Mouse (Mus musculus): ENCODE measurements at regions not wholly inside any gene's neighbourhood (a gene's known extent, or its start where the extent isn't known, plus 50 kb on each side); places are given as distances from the start of the nearest gene placed in this dataset.
A peak's percentile ranks its signal among the peaks of the same experiment; 100 is the strongest.

DNA sequence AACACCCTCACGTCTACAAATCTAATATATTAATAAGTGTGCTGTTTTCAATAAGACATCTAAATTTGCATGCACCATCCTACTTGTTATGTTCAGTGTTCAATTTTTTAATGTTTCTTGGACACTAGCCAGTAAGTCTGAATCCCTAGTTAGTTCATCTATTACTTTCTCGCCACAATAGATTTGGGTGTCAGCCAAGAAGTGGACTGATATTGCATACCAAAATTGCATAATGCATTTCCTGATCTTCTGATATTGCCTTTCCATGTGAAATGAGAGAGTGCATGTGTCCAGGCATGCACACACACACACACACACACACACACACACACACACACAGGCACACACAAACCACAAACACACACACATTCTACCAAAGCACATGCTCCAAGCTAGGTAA is 874.9 kb downstream of the 5730522E02Rik start:
- no peak for DNase-seq

DNA sequence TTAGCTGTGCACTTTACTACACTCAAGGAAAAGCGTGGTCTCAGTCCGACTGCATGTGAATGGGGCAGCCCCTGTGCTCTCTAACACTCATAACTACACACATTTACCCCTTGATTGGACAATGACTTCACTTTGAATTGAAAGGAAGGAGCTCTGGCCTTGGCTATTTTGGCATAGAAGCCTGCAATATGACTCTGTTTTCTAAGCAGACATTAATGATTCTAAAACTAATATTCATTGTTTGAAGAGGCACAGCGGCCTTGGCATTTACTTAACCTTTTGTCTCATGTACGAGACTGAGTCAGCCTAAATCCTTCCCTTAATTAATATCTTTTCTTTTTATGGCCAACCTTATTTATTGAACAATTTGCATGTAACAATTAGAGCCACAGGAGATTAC is 879.9 kb downstream of the 5730522E02Rik start:
- DNase-seq = peak; percentile 35 to 54

DNA sequence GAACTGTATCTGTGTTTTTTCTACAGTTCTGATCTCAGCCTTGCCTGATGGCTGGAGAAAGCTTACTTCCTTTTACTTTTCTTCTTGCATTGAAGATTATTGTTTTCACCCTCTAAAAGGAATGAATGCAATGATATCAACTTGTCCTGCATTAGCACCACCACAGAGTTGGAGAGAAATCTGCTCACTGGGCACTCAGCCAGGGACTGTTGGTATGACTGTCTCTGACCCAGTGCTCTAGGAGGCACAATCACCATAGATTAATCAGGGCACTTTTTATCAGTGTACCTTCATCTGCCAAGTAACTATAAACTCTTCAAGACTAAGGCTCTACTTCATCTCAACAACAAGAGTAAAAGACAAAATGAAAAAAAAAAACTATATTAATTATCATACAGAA is 888.1 kb downstream of the 5730522E02Rik start:
- DNase-seq = peak; percentile 70 to 73

DNA sequence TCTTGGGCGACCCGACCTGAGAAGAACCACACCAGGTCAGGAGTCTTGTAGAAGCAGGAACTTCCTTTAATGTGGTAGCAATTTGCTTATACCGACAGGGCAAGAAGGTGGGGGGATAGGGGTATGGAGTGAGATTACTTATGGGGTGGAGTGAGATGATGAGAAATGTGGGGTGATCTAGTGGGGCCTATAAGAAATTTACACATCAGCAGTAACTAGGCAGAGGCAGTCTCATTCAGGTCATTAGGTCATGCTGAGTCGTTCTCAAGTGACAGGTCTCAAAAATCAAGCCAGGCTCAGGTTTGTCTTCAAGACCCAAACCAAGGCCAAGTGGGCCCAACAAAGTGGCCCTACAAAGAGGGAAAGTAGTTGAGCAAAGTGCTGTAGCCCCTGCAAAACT is 889.1 kb downstream of the 5730522E02Rik start:
- no peak for DNase-seq

DNA sequence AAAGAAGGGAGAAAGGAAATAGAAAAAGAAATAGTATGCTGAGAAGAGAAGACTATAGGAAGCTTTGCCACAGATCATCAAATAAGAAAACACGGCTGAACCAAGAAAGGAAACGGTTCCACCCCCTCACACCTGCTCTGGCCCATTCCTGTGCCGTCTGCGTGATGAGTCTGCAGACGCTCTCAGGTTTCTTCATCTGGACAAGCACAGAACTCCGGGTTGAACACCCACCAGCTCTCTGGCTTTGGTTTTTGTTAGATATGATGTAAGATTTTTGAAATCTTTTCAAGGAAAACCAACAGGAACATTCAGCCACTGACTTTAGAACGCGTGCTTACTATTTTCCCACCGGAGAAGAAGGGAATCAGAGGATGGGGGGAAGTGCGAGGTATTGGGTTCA is 895.9 kb downstream of the 5730522E02Rik start:
- no peak for DNase-seq

DNA sequence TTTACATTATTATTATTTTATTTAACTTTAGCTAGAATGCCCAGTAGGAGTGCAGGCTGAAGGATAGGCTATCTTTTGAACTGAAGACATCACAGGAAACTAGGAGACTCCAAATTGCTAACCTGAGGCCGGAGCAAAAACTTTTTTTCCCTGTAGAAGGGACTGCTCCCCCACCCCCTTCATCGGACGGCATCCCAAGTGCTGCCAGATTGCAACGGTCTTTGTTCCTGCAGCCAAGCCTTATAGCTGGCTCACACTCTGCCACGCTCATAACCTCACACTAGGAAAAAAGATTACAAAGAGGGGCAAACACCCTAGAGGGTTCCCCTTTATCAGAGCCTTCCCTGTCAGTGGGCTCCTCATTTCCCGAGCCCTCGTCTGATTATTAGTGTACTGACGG is 896.7 kb downstream of the 5730522E02Rik start:
- no peak for DNase-seq

DNA sequence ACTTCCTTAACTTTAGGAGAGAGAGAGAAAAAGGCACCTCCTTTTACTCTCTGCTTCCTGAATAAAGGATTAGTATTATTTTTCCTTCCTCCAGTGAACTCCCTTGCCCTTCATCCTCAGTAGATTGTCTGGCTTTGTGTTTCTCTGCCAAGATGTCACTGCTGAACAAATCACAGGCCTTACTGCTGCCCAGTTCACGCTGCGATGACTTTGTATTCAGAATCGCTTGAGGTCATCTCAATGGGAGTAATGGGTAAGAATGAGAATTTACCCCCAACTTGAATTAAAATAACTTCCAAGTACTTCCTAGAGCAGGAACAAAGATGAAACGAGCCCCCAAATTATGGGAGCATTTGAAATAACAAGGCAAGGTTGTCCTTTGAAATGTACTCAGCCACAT is 897.3 kb downstream of the 5730522E02Rik start:
- no peak for DNase-seq

DNA sequence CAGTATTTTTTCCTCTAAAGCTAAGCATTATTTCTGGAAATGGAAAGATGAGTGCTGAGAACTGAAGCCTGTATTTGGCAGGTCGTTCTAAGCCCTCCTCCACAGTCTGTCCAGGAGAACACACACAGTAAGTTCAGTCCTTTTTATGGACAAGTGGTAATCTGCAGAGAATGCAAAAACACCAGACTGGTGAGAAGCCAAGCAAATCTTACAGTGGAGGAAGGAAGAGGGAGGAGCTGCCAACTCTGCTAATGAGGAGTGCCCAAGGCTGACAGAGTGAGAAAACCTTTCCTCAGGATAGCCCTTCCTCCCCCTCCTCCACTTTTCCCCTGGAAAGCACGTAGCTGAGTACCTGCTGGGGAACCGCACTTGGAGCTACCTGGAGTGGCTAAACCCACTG is 899.8 kb downstream of the 5730522E02Rik start:
- DNase-seq = no peak

DNA sequence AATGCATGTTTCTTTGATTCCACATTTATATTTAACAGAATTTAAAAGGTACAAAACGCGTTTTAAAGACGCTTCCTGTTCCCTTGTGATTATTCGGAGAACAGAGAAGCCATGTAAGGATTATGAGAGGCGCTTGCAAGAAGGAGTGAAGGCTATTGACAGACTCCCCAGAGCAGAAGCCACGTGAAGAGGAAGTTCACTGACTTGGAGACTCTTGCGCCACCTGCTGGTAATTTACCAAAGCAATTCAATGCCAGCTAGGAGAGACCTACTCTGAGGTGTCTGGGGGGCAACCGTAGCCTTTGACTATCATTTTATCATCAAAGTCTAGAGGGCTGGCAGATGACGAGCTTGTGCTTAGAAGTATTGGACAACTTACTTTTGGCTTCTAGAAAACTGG is 909.4 kb downstream of the 5730522E02Rik start:
- DNase-seq = peak; percentile 67 to 75

DNA sequence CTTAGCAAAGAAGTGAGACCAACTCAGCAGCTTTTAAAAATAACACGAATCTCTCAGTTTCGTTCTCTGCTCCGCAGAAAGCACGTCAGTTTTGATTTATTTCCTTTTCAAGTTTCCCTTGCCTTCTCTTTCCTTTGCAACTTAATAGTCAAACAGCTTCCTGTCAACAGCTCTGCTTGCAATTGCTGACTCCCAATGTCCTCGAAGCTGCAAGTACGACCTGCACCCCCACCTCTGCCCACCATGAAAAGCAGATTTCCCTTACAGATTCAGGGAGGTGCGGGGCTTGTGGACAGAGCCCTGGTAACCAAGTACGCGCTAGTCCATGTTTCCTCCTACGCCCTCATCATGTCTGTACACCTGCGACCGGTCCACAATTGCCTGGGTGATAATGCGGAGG is 922.2 kb downstream of the 5730522E02Rik start:
- no peak for DNase-seq

DNA sequence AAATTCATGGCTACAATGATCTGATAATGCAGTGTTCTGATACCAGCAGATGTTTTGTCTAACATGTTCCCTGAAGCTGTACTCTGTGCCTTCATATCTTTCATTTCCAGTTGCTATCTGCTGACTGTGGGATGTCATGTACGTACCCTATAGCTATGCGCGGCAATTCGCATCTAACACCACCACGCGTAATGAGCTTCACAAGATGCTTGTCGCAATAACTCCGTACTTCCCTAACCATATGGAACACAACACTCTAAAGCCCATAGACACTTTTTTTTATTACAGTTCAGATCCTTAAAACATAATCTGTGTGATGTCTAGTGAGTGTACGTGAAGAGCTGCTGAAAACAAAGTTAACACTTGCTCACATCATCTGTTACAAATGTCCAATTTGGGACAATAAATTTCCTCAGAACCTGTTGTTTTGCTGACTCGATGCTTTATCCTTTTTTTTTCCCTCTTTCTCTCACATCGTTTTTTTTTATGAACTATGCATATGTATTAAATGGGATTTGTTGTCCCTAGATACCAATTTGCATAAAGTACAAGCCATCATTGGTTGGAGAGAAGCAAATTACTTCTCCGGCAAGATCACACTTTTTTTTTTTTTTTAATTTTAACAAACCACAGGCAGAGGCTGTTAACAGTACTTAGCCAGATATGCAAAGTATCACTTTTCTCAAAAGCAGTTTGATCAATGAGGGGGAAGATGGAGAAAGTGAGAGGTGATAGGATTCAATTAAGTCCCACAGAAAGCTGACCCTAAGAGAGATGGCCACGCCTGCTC is 922.9 kb downstream of the 5730522E02Rik start:
- DNase-seq = no peak

DNA sequence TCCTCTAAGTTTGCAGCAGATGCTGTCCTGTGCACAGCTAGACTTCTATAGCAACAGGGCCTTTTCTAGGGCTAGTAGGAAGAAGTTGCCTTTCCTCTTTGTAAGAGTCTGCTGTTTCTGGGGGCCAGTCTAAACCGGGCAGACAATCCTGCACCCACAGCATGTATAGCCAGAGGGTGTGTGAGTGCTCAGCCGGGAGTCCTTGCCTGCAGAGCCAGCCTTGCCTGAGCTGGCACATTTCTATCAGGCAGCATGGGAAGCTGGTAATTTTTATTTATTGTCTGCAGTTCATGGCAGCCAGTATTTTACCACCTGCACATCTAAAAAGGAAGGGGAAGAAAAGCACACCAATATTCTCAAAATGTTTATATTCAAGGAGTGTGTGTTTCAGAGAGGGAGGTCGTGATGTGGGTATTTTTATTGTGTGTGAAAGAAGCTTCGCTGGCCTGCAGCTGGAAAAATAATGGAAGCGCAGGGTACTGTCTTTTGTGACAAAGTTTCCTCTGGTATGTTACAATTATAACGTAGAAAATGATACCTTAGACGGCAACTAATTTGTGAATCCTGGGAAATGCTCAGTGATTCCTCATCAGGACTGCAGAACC is 940.5 kb downstream of the 5730522E02Rik start:
- DNase-seq = no peak

DNA sequence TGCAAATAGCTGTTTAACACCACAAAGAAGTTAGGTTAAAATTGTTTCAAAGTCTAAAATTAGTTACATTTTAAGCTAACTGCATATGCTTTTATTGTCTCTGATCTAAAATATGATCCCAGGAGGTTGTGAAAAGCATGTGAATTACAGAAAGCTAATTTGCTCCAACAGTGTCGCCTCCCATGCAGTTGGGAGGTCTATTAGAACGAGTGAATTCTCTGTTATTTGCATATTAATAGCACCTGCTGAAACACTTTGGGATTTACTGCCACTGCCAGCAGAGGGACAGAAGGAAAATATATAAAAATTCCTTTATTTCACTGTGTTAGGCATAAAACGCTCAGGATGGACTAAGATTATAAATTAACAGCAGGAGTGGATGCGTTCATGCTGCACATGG is 947.7 kb downstream of the 5730522E02Rik start:
- no peak for DNase-seq

DNA sequence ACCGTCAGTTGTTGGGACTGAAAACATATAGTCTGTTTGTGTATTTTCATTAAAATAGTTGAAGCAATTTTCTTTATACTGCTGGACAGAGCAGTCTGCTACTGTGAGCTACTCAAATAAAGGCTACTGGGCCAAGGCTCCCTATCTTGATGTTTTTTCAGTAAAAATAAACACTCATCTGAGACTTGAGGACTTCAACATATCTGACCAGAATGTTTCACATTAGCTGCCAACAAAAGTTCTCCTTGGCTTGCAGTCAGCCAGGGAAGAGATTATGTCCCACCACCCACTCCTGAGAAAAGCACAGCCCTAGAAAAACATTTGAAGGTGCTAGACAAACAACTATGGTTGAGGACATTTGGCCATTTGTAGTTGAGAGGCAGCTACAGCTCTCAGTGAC is 950.9 kb downstream of the 5730522E02Rik start:
- DNase-seq = no peak

DNA sequence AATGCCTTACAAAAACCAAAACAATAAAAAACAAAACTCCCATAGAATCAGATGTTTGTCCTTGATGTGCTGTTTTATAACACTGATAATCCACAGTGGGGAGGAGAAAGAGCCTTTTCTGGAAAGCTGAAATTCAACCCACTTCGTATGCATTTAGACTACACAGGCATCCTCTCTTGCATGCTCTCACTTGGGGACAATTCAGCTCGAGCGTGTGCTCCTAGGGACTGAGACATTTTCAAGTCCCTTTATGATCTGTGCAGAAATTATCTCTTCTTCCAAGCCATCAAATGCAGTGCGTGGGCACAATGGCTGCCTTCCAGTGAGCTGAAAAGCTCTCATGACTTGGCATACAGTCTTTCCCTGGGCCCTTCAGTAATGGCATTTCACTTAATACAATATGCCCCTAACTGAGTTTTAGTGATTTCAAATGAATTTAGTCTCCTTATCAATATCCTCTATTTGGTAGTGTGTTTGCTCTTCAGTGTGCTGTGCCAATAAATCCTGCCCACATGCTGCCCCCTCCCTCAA is 977.1 kb downstream of the 5730522E02Rik start:
- DNase-seq = no peak
